Mouse (Mus musculus) liver (tissue): Measurements from ENCODE around the gene Emc10.

Experiments
- DNase-seq: peaks from one replicate; pipeline ENCODE4 v3.0.0-alpha.2; 2020; ENCODE audit warnings: mixed read lengths

The Emc10 gene

DNA sequence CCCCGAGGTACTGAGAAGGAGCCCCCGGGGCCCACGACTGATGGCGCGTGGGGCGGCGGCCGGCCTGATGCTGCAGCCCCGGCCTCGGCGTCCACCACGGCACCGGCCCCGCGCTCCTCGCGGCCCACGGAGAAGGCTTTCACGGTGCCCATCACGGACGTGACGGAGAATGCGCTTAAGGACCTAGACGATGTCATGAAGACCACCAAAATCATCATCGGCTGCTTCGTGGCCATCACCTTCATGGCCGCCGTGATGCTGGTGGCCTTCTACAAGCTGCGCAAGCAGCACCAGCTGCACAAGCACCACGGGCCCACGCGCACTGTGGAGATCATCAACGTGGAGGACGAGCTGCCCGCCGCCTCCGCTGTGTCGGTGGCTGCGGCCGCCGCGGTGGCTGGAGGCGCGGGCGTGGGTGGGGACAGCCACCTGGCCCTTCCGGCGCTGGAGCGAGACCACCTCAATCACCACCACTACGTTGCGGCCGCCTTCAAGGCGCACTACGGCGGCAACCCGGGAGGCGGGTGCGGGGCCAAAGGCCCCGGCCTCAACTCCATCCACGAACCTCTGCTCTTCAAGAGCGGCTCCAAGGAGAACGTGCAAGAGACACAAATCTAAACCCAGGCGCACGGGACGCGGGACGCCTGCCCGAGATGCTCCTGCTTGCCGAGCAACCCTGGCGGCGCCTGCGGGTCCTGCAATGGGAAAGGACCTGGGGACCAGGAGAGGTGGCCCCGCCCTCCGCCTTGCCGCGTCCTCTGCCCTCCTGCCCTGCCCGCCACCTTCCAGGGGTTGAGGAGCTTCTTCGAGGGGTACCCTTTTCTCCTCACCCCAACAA lies 33.9 kb downstream of the Emc10 start:
- peak; percentile 69 for DNase-seq

- DNase-seq: peak; percentile 7
These were observed 34.7 kb downstream of the Emc10 start for GRCm38 (mm10) chr7:44461503-44462217.

- DNase-seq: peak; percentile 3
These were observed 35.4 kb downstream of the Emc10 start for GRCm38 (mm10) chr7:44460767-44461502.

GRCm38 (mm10) chr7:44460067-44460466 lies 36.3 kb downstream of the Emc10 start:
- no peak for DNase-seq

GRCm38 (mm10) chr7:44456302-44456701 lies 40.0 kb downstream of the Emc10 start:
- peak; percentile 73 for DNase-seq

- DNase-seq: no peak
These were observed 43.1 kb downstream of the Emc10 start for GRCm38 (mm10) chr7:44453256-44453655.

DNA sequence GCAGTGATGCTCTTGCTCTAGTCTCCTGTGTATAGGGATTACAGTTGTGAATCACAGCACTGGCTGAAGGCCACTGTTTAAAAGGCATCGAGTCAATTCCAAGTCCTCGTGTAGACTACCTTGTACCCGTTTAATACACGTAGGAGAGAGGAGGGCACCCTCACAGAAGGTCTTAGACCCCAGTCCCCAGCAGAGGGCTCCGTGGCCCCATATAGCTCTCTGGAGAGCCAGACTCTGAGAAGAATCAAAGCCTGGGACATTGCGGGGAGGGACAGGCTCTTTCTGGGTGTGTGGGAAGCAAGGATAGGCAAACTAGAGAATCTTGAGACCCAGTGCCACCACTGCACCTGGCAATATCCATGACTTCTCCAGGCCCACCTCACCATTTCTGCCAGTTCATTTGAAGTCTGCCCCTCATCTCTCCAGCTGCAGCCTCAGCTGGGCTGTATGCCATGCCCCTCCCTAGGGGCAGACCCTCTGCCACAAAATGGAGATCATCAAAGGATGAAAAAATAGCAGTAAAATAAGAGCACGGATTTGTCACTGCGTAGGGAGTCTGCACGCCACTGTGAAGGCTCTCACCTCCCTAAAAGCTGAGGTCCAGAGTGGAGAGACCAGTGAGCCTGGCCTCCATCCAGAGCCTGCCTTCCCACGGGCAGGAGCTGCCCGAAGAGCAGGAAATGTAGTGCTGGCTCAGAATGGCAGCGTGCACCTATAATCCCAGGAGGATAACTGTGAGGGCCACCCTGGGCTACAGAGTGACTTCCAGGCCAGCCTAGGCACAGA lies 50.1 kb downstream of the Emc10 start:
- no peak for DNase-seq

- DNase-seq: no peak
These were observed 50.8 kb downstream of the Emc10 start for GRCm38 (mm10) chr7:44445528-44445923.

GRCm38 (mm10) chr7:44444886-44445527 lies 51.3 kb downstream of the Emc10 start:
- no peak for DNase-seq

- DNase-seq: no peak
These were observed 52.8 kb downstream of the Emc10 start for GRCm38 (mm10) chr7:44443268-44444173.

GRCm38 (mm10) chr7:44442407-44442821 lies 53.9 kb downstream of the Emc10 start:
- no peak for DNase-seq

DNA sequence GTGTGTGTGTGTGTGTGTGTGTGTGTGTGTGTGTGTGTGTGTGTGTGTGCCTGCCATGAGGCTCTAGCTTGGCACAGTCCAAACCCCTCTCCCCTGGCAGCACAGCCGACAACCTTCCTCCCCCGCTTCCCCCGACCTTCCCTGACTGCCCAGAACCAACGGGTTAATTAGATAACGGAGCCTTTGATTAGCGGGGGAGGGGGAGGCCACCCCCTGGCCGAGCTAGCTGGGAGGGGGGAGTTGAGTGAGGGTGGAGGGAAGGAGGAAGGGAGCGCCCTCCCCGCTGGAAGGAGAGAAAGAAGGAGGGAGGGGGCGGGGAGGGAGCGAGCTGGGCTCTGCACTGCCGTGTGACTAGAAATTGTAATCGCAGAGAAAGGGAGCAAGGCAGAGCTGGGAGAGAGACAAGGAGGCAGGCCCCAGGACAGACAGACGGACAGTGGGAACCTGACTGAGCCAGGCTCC lies 54.6 kb downstream of the Emc10 start:
- no peak for DNase-seq

DNA sequence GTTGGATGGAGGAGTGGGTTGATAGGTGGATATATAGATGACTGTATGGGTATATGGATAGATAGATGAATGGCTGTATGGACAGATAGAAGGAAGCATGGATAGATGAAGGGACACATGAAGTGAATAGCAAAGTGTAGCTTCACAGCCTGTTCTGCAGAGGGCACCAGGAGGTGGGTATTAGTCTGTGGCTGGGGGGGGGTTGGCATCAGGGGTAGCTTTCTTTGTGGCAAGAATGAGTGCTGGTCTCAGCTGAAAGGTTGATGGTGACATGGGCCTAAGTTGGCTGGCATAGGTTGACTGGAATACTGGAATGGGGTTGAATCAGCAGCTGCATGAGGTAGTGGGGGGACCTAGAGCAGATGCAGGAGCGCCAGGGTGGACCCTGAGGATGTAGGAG lies 55.1 kb downstream of the Emc10 start:
- DNase-seq: no peak

GRCm38 (mm10) chr7:44440479-44440878 lies 55.9 kb downstream of the Emc10 start:
- no peak for DNase-seq
